Mouse (Mus musculus): ENCODE data around the gene 4931408C20Rik.

Gene 4931408C20Rik

GRCm38 (mm10) chr1:26686842-26687760 is at the start of gene 4931408C20Rik:
Gene 4931408C20Rik, minus strand, starts transcription at chr1:26687460.
- DNase-seq (ENCODE audit: extremely low read depth, low read depth, low spot score), result no peak

GRCm38 (mm10) chr1:26687926-26688325 is 666 bp upstream of the 4931408C20Rik start:
- no peak for DNase-seq (ENCODE audit: extremely low read depth, low read depth, low spot score)

GRCm38 (mm10) chr1:26685952-26686693 is 1.1 kb downstream of the 4931408C20Rik start:
- DNase-seq (ENCODE audit: extremely low read depth, low read depth, low spot score), result no peak

GRCm38 (mm10) chr1:26685383-26685782 is 1.9 kb downstream of the 4931408C20Rik start:
- no peak for DNase-seq (ENCODE audit: extremely low read depth, low read depth, low spot score)

GRCm38 (mm10) chr1:26649704-26650388 is 37.4 kb downstream of the 4931408C20Rik start:
- DNase-seq (ENCODE audit: extremely low read depth, low read depth, low spot score), result no peak

GRCm38 (mm10) chr1:26636051-26636450 is 51.2 kb downstream of the 4931408C20Rik start:
- no peak for DNase-seq (ENCODE audit: extremely low read depth, low read depth, low spot score)
